Mouse (Mus musculus) hindbrain, postnatal 0 days (tissue): Measurements from ENCODE around the gene 1500009C09Rik. TPM values are rescaled to one million over a fixed set of nuclear protein-coding genes. Genes with fewer than 3 reads are reported as not detected.
A peak's percentile ranks its signal among the peaks of the same experiment; 100 is the strongest.

ENCODE experiments used
- ATAC-seq: fragments of 200-750 bp; cut with Nextera tagmentation; 2 replicates; pipeline ENCODE4 v1.8.0; 2017; ENCODE audit warnings: mild to moderate bottlenecking, moderate TSS enrichment, moderate library complexity
- DNase-seq: peaks from one replicate; pipeline ENCODE4 v3.0.0-alpha.2; 2015; ENCODE audit warnings: low spot score
- H3K27ac ChIP-seq: fragments of 300-500 bp; sonication (generic); 2 replicates; pipeline ENCODE4 v1.5.1; 2014; ENCODE audit warnings: mild to moderate bottlenecking
- H3K27me3 ChIP-seq: fragments of 300-500 bp; sonication (generic); 2 replicates; pipeline ENCODE4 v1.6.1; 2014; ENCODE audit warnings: low read length, mixed read lengths; ENCODE audit not compliant: insufficient read depth
- H3K36me3 ChIP-seq: fragments of 300-500 bp; sonication (generic); 2 replicates; pipeline ENCODE4 v1.6.1; 2014; ENCODE audit warnings: low read length, mixed read lengths; ENCODE audit not compliant: insufficient read depth
- H3K4me1 ChIP-seq: fragments of 300-500 bp; sonication (generic); 2 replicates; pipeline ENCODE4 v1.6.1; 2014; ENCODE audit warnings: antibody characterized with exemption, low read length, mixed read lengths; ENCODE audit not compliant: insufficient read depth
- H3K4me2 ChIP-seq: fragments of 300-500 bp; sonication (generic); 2 replicates; pipeline ENCODE4 v1.6.1; 2014; ENCODE audit warnings: low read depth, mild to moderate bottlenecking, low read length, moderate library complexity, mixed read lengths
- H3K4me3 ChIP-seq: fragments of 300-500 bp; sonication (generic); 2 replicates; pipeline ENCODE4 v1.5.1; 2014; ENCODE audit warnings: low read length
- H3K9ac ChIP-seq: fragments of 300-500 bp; sonication (generic); replicated peaks from 2 replicates; pipeline ENCODE4 v1.6.1; 2014; ENCODE audit warnings: mild to moderate bottlenecking, low read length, moderate library complexity, mixed read lengths
- H3K9me3 ChIP-seq: fragments of 300-500 bp; sonication (generic); 2 replicates; pipeline ENCODE4 v1.6.1; 2016; ENCODE audit warnings: low read length, mixed read lengths
- CTCF ChIP-seq: IDR thresholded peaks from 2 replicates; pipeline ENCODE4 v1.5.1; 2016; ENCODE audit warnings: antibody characterized with exemption, control low read depth, low read depth
- WGBS: fragments of 180-500 bp; shearing (Covaris S2); extraction: QIAGEN DNeasy Blood & Tissue Kit; methylation state at CpG from one replicate; pipeline ENCODE4 v1.1.7; 2014; 5-methylcytosine and 5-hydroxymethylcytosine counted together
- polyA plus RNA-seq: library from polyadenylated mRNA; unstranded; fragments of >200 nt; fragmentation: Nextera tagmentation; extraction: Ambion mirVana; gene quantifications from 2 replicates; pipeline ENCODE4 v1.2.1, GENCODE M21; 2015
- total RNA-seq: library from RNA; depleted of rRNA; stranded (reverse); fragments of >200 nt; gene quantifications from 2 replicates; pipeline ENCODE4 v1.2.3, GENCODE M21; 2014

Gene 1500009C09Rik
- total and polyA plus RNA-seq, 2 experiments from 2014 or later: 12.5 to 127 TPM

GRCm38 (mm10) chr15:82207504-82208219, 44.5 kb upstream of the 1500009C09Rik start:
- no peaks in the 10 kb centered on the region for H3K9me3 ChIP-seq
- WGBS: 23% methylated on average over 30 of the region's 30 CpGs
- no peak overlapping the region for H3K9ac ChIP-seq
- peaks cover 18% of the 10 kb centered on the region for H3K36me3 ChIP-seq
- ATAC-seq (no peak), DNase-seq (no peak)
- H3K4me3 ChIP-seq: no peak overlapping the region
- peaks cover 19% of the 10 kb centered on the region for H3K27me3 ChIP-seq
- TF ChIP-seq CTCF: no peak
- H3K27ac ChIP-seq: no peak overlapping the region
- 0 out of 2 replicates have a peak overlapping the region, but pooled peaks have one; percentile 11 for H3K4me2 ChIP-seq
- H3K4me1 ChIP-seq: peaks cover 26% of the 10 kb centered on the region

- no peaks in the 10 kb centered on the region for H3K9me3 ChIP-seq
- WGBS: 87% methylated on average over 8 of the region's 8 CpGs
- no peak for TF ChIP-seq CTCF
- no peak for ATAC-seq
- no peak for DNase-seq
- H3K4me1 ChIP-seq: peaks cover 26% of the 10 kb centered on the region
- no peak overlapping the region for H3K4me3 ChIP-seq
- peaks cover 19% of the 10 kb centered on the region for H3K27me3 ChIP-seq
- no peak overlapping the region for H3K27ac ChIP-seq
- no peak overlapping the region for H3K4me2 ChIP-seq
- H3K9ac ChIP-seq: no peak overlapping the region
- H3K36me3 ChIP-seq: peaks cover 12% of the 10 kb centered on the region; the same call in 1 of the 2 replicates
Observed at GRCm38 (mm10) chr15:82208307-82208706, 43.9 kb upstream of the 1500009C09Rik start.

GRCm38 (mm10) chr15:82209295-82210050, 42.7 kb upstream of the 1500009C09Rik start:
- WGBS: 69% methylated on average over 13 of the region's 13 CpGs
- H3K9me3 ChIP-seq: no peaks in the 10 kb centered on the region
- no peak for DNase-seq
- H3K27ac ChIP-seq: no peak overlapping the region
- H3K36me3 ChIP-seq: peaks cover under 1% of the 10 kb centered on the region; the same call in 1 of the 2 replicates
- H3K4me1 ChIP-seq: peaks cover 26% of the 10 kb centered on the region
- ATAC-seq: no peak
- H3K27me3 ChIP-seq: peaks cover 19% of the 10 kb centered on the region
- TF ChIP-seq CTCF: no peak
- no peak overlapping the region for H3K4me3 ChIP-seq
- H3K9ac ChIP-seq: no peak overlapping the region
- 0 out of 2 replicates have a peak overlapping the region, but pooled peaks have one; percentile 0 for H3K4me2 ChIP-seq

GRCm38 (mm10) chr15:82210801-82211200, 41.4 kb upstream of the 1500009C09Rik start:
- no peak overlapping the region for H3K4me3 ChIP-seq
- H3K9me3 ChIP-seq: no peaks in the 10 kb centered on the region
- H3K36me3 ChIP-seq: no peaks in the 10 kb centered on the region; the same call in 1 of the 2 replicates
- no peak overlapping the region for H3K27ac ChIP-seq
- TF ChIP-seq CTCF: no peak
- no peak overlapping the region for H3K9ac ChIP-seq
- peaks cover 27% of the 10 kb centered on the region for H3K27me3 ChIP-seq
- peak overlapping the region; percentile 66; the same call in 1 of the 2 replicates for H3K4me2 ChIP-seq
- no peak for DNase-seq
- peaks cover 24% of the 10 kb centered on the region for H3K4me1 ChIP-seq
- no peak for ATAC-seq
- WGBS: 60% methylated on average over 1 of the region's 1 CpGs

DNA sequence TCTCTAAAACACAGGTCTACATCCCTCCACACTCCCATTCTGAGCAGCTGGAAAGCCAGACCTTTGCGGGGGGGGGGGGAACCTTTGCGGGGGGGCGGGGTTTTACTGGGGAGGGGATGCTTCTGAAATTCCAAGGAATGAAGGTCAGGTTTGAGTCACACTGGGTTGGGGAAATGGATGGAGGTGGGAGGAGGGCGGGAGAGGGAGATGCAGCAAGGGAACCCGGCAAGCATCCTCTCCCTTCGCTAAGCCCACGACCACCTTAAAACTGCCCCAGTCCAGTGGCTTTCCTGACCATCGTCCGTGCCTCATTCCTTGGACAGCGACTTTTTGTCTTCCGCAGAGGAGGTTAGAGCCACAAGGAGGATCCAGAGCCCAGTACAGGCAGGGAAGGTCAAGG, 40.9 kb upstream of the 1500009C09Rik start:
- H3K27ac ChIP-seq: no peak overlapping the region
- H3K9ac ChIP-seq: peak overlapping the region; percentile 47; the same call in 1 of the 2 replicates
- H3K36me3 ChIP-seq: no peaks in the 10 kb centered on the region
- peaks cover 27% of the 10 kb centered on the region for H3K27me3 ChIP-seq
- 2% methylated on average over 11 of the region's 11 CpGs for WGBS
- peaks cover 22% of the 10 kb centered on the region for H3K4me1 ChIP-seq
- no peak for TF ChIP-seq CTCF
- H3K4me2 ChIP-seq: peak overlapping the region; percentile 66
- peak overlapping the region; percentile 47 for H3K4me3 ChIP-seq
- ATAC-seq: no peak
- no peak for DNase-seq
- no peaks in the 10 kb centered on the region for H3K9me3 ChIP-seq

DNA sequence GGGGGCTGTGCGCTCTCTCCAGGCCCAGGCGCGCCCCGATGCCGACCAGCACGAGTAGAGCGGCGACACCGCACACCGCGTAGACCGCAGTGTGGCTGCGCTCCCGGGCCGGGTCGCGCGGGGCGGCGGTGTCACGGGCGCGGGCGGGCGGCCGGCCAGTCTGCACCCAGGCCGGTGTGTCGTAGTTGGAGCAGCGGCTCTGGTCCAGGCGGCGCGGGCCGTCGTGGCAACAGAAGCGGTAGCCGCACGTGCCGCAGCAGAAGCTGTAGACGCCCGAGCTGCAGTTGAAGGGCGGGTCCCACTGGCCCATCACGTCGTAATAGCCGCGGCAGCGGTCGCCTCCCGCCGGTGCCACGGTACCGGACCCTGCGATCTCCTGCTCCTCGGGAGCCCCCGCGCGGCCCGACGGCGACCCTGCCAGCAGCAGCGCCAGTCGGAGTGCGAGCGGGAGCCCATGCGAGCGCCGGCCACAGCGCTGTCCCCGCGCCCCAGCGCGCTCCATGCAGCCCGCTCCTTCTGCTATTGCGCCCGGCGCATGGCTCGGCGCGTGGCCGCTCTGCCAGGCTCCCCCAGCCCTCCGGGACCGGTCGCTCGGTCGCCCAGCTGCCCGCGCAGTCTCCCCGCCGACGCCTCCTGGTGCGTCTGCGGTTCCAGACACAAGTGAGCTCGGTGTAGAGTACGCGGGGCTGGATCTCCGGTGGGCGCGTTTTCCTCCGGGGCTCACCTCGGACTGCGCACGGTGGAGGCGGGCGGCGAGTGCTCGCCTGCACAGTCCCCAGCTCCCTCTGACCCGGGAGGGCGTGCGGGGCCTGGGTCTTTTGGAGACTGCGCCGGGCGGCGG, 40.1 kb upstream of the 1500009C09Rik start:
- H3K4me1 ChIP-seq: peaks cover 17% of the 10 kb centered on the region; the same call in 1 of the 2 replicates

More for the DNA sequence above, 40.1 kb upstream of the 1500009C09Rik start:
- ATAC-seq: peak; percentile 57
- H3K27me3 ChIP-seq: peaks cover 27% of the 10 kb centered on the region
- no peaks in the 10 kb centered on the region for H3K9me3 ChIP-seq
- H3K4me3 ChIP-seq: peak overlapping the region; percentile 47
- H3K9ac ChIP-seq: peak overlapping the region; percentile 47
- TF ChIP-seq CTCF: no peak
- H3K36me3 ChIP-seq: no peaks in the 10 kb centered on the region
- peak; percentile 54 for DNase-seq
- H3K4me2 ChIP-seq: peak overlapping the region; percentile 66
- H3K27ac ChIP-seq: no peak overlapping the region
- WGBS: under 1% methylated on average over 100 of the region's 112 CpGs
